Comparison of ENCODE assay signal across 16 mouse cellular contexts in genomic region chr5:34973560-34974317, GRCm38 (mm10). TPM values are rescaled to one million over a fixed set of nuclear protein-coding genes. Genes with fewer than 3 reads are reported as not detected.
A peak's percentile ranks its signal among the peaks of the same experiment; 100 is the strongest.
DNase-seq lines count a peak whose midpoint lies in the region; ATAC-seq and TF ChIP-seq lines count a peak whose summit lies in the region.
"Had no signal": no experiment of that assay in that cellular context is flagged by ENCODE, and none has a peak within 500 bp of the region (broad histone marks: within the 10 kb centered on the region; RNA-seq: fewer than 3 reads in every experiment).

No protein-coding gene starts in this region.

- 86% methylated on average over 8 of the region's 8 CpGs for WGBS in midbrain, embryonic 10.5 days
- WGBS in midbrain, postnatal 0 days: 85% methylated on average over 8 of the region's 8 CpGs
- WGBS in small intestine, adult 2 months: 31% methylated on average over 8 of the region's 8 CpGs

- no peak for TF ChIP-seq CTCF in midbrain, postnatal 0 days (IDR thresholded peaks at IDR 0.05)
- no peak for TF ChIP-seq CTCF in small intestine, adult 2 months (IDR thresholded peaks at IDR 0.05; ENCODE audit: extremely low read depth, insufficient read length, insufficient replicate concordance, low read depth, low read length)

- ATAC-seq in midbrain, postnatal 0 days (ENCODE audit: low FRiP score): no peak

- peak; percentile 31 for DNase-seq in gastrocnemius, postnatal 25 days
- no peak for DNase-seq in gastrocnemius, postnatal 36 days
- DNase-seq in midbrain, embryonic 10.5 days (ENCODE audit: low spot score): no peak
- DNase-seq in midbrain, postnatal 0 days (ENCODE audit: low spot score): no peak
- peak; percentile 44 for DNase-seq in liver
- no peak for DNase-seq in left cerebral cortex, adult 18-20 months (ENCODE audit: low spot score in 2 of 2)
- no peak for DNase-seq in urinary bladder, postnatal 4 days (ENCODE audit: low spot score in 2 of 2)
- DNase-seq: adrenal gland, postnatal 36 days; cerebellum, adult 18-20 months; embryo, embryonic 11 days; kidney, postnatal 14 days; lung, adult 2 months; thymus, postnatal 25 days had no signal

- H3K9me3 ChIP-seq in midbrain, embryonic 10.5 days (replicated peaks): no peaks in the 10 kb centered on the region
- no peaks in the 10 kb centered on the region for H3K9me3 ChIP-seq in midbrain, postnatal 0 days (ENCODE audit: low read length)
- H3K9me3 ChIP-seq: forebrain, embryonic 12.5 days; megakaryocyte, embryonic 14.5 days had no signal

- intact Hi-C loops in gastrocnemius, postnatal 36 days (cut with DNase I): no loop called here

- H3K27ac ChIP-seq in midbrain, embryonic 10.5 days (replicated peaks): peak overlapping the region; percentile 35; the same call in 1 of the 2 replicates
- H3K27ac ChIP-seq in midbrain, postnatal 0 days (ENCODE audit: low read depth, low read length): no peak overlapping the region
- peak overlapping the region; percentile 48 for H3K27ac ChIP-seq in small intestine, adult 2 months (ENCODE audit: insufficient read depth, low read depth, low read length)

- H3K4me1 ChIP-seq in midbrain, embryonic 10.5 days: peaks cover 9% of the 10 kb centered on the region
- H3K4me1 ChIP-seq in midbrain, postnatal 0 days (ENCODE audit: insufficient read depth, low read length): no peaks in the 10 kb centered on the region; the same call in 1 of the 2 replicates
- H3K4me1 ChIP-seq in small intestine, adult 2 months (ENCODE audit: control insufficient read depth, insufficient read depth, insufficient read length, low read length): peaks cover 13% of the 10 kb centered on the region

- no peak overlapping the region for H3K9ac ChIP-seq in midbrain, postnatal 0 days (replicated peaks; ENCODE audit: low read length, poor library complexity, severe bottlenecking)
- H3K9ac ChIP-seq: forebrain, embryonic 12.5 days had no signal

- H3K4me2 ChIP-seq in midbrain, postnatal 0 days (ENCODE audit: low read depth, low read length, poor library complexity, severe bottlenecking): no peak overlapping the region
- H3K4me2 ChIP-seq: forebrain, embryonic 12.5 days had no signal

- no peak overlapping the region for H3K4me3 ChIP-seq in midbrain, embryonic 10.5 days
- H3K4me3 ChIP-seq in midbrain, postnatal 0 days (ENCODE audit: low read depth, low read length): no peak overlapping the region
- no peak overlapping the region for H3K4me3 ChIP-seq in small intestine, adult 2 months (ENCODE audit: low read depth, low read length)
- H3K4me3 ChIP-seq: forebrain, embryonic 12.5 days; megakaryocyte, embryonic 14.5 days had no signal

- H3K36me3 ChIP-seq in midbrain, embryonic 10.5 days: peaks cover 90% of the 10 kb centered on the region
- peaks cover 18% of the 10 kb centered on the region for H3K36me3 ChIP-seq in midbrain, postnatal 0 days (ENCODE audit: insufficient read depth, low read length)
- H3K36me3 ChIP-seq in small intestine, adult 2 months (ENCODE audit: control insufficient read depth, insufficient read depth, low read length): no peaks in the 10 kb centered on the region

- TF ChIP-seq POLR2A in small intestine, adult 2 months (IDR thresholded peaks at IDR 0.05; ENCODE audit: low read depth, low read length): no peak

- no peaks in the 10 kb centered on the region for H3K27me3 ChIP-seq in midbrain, embryonic 10.5 days (ENCODE audit: low read depth, poor library complexity, severe bottlenecking)
- no peaks in the 10 kb centered on the region for H3K27me3 ChIP-seq in midbrain, postnatal 0 days (ENCODE audit: insufficient read depth, low read length)
- H3K27me3 ChIP-seq in small intestine, adult 2 months (ENCODE audit: control insufficient read depth, insufficient read depth, low read length): no peaks in the 10 kb centered on the region
- H3K27me3 ChIP-seq: forebrain, embryonic 12.5 days; megakaryocyte, embryonic 14.5 days had no signal

RNA-seq across cellular contexts. Expression of gene Rgs12, which starts 24.5 kb away (rescaled TPM):
- 1 to 10 TPM; 3.1 to 3.5 TPM for total RNA-seq in gastrocnemius, postnatal 25 days (2021)
- total RNA-seq in gastrocnemius, postnatal 36 days (2021): 1 to 10 TPM; 2.5 to 3.8 TPM
- polyA plus RNA-seq in midbrain, embryonic 10.5 days (2016; fragmentation: Nextera tagmentation; extraction: Ambion mirVana): 62.9 and 74.4 TPM in 2 replicates
- total RNA-seq in midbrain, postnatal 0 days (2014; rRNA removed): 54.8 and 60.8 TPM in 2 replicates
- polyA plus RNA-seq in midbrain, postnatal 0 days (2015; fragmentation: Nextera tagmentation; extraction: Ambion mirVana): 29.9 and 30.5 TPM in 2 replicates
- polyA plus RNA-seq in small intestine, adult 2 months (2012; rRNA removed): 4.6 and 6.1 TPM in 2 replicates
- 10 to 100 TPM; 49.6 to 50.4 TPM for total RNA-seq in left cerebral cortex, adult 18-20 months (2021)

Comparison
In these comparisons a context has a peak if more than half of its experiments do, and no peak if none do; other contexts are left out.
1. DNase-seq: peak in gastrocnemius, postnatal 25 days (single experiment) and liver (single experiment); none in gastrocnemius, postnatal 36 days (0 of 2), midbrain, embryonic 10.5 days (single experiment), midbrain, postnatal 0 days (single experiment), left cerebral cortex, adult 18-20 months (0 of 2) and urinary bladder, postnatal 4 days (0 of 2).
2. RNA of gene Rgs12, which starts 24.5 kb away (total RNA-seq): 54.8 to 60.8 TPM in midbrain, postnatal 0 days and 49.6 to 50.4 TPM in left cerebral cortex, adult 18-20 months; 2.5 to 3.8 TPM in gastrocnemius, postnatal 36 days and 3.1 to 3.5 TPM in gastrocnemius, postnatal 25 days; every median in the first group is over 10 times any median in the second.